In genomic region chr10:70563636-70564035, GRCm38 (mm10) we compare ENCODE assay signal across 9 mouse cellular contexts.
DNase-seq lines count a peak whose midpoint lies in the region; ATAC-seq and TF ChIP-seq lines count a peak whose summit lies in the region.
"Had no signal": no experiment of that assay in that cellular context is flagged by ENCODE, and none has a peak within 500 bp of the region (broad histone marks: within the 10 kb centered on the region; RNA-seq: fewer than 3 reads in every experiment).

No protein-coding gene starts in this region.

- H3K9ac ChIP-seq in forebrain, postnatal 0 days, result no peak overlapping the region
- no peak overlapping the region for H3K9ac ChIP-seq in liver, postnatal 0 days (replicated peaks)

- DNase-seq in spleen, postnatal 10 days (ENCODE audit: low spot score in 2 of 2), result peak; percentile 4 to 25
- no peak for DNase-seq in spleen, postnatal 36 days (ENCODE audit: low spot score in 2 of 2)
- DNase-seq in brain, embryonic 14.5 days (ENCODE audit: low read depth), result peak; percentile 85
- peak; percentile 91 for DNase-seq in forebrain, postnatal 0 days
- peak; percentile 62 to 81 for DNase-seq in kidney, postnatal 25 days
- DNase-seq in liver, postnatal 0 days, result peak; percentile 67
- DNase-seq in right cerebral cortex, postnatal 4 days, result peak; percentile 84

- H3K36me3 ChIP-seq in forebrain, postnatal 0 days (ENCODE audit: insufficient read depth), result peaks cover 32% of the 10 kb centered on the region
- no peaks in the 10 kb centered on the region for H3K36me3 ChIP-seq in liver, postnatal 0 days (replicated peaks; ENCODE audit: insufficient read depth, low read length)

- H3K27ac ChIP-seq in forebrain, postnatal 0 days (ENCODE audit: low read depth, low read length), result no peak overlapping the region
- no peak overlapping the region for H3K27ac ChIP-seq in liver, postnatal 0 days (ENCODE audit: low read depth)

- 15% methylated on average over 3 of the region's 3 CpGs for WGBS in forebrain, postnatal 0 days
- 23% methylated on average over 3 of the region's 3 CpGs for WGBS in liver, postnatal 0 days (ENCODE audit: insufficient replicate concordance)

- TF ChIP-seq CTCF in brain, embryonic 14.5 days (IDR thresholded peaks at IDR 0.05; ENCODE audit: borderline replicate concordance, extremely low read depth, insufficient read depth, insufficient read length), result peak; percentile 82; the same call in 1 of the 2 replicates
- peak; percentile 88 for TF ChIP-seq CTCF in forebrain, postnatal 0 days (IDR thresholded peaks at IDR 0.05; ENCODE audit: low read depth)
- peak; percentile 70 for TF ChIP-seq CTCF in liver, postnatal 0 days (IDR thresholded peaks at IDR 0.05; ENCODE audit: low read depth)

- no peaks in the 10 kb centered on the region for H3K9me3 ChIP-seq in forebrain, postnatal 0 days (ENCODE audit: low read length)
- no peaks in the 10 kb centered on the region for H3K9me3 ChIP-seq in liver, postnatal 0 days (ENCODE audit: low read length)

- no peak for TF ChIP-seq POLR2A in brain, embryonic 14.5 days (IDR thresholded peaks at IDR 0.05; ENCODE audit: borderline replicate concordance, extremely low read depth, insufficient read depth, insufficient read length, poor library complexity, severe bottlenecking)

- ATAC-seq in forebrain, postnatal 0 days, result peak; percentile 48
- ATAC-seq in liver, postnatal 0 days, result no peak
- no peak for ATAC-seq in monocyte, adult 5-6 weeks (replicated peaks; ENCODE audit: insufficient number of reproducible peaks, low FRiP score, low TSS enrichment, poor library complexity, severe bottlenecking)

- no peak overlapping the region for H3K4me3 ChIP-seq in forebrain, postnatal 0 days (ENCODE audit: low read depth, low read length)
- H3K4me3 ChIP-seq in liver, postnatal 0 days (ENCODE audit: low read depth, low read length), result no peak overlapping the region
- H3K4me3 ChIP-seq: myocyte had no signal

- H3K4me2 ChIP-seq in forebrain, postnatal 0 days (ENCODE audit: low read depth), result no peak overlapping the region
- no peak overlapping the region for H3K4me2 ChIP-seq in liver, postnatal 0 days (ENCODE audit: low read depth, low read length)

- no peak for TF ChIP-seq EP300 in liver, postnatal 0 days (IDR thresholded peaks at IDR 0.05; ENCODE audit: low read depth)

- H3K4me1 ChIP-seq in forebrain, postnatal 0 days (ENCODE audit: insufficient read depth), result no peaks in the 10 kb centered on the region
- H3K4me1 ChIP-seq in liver, postnatal 0 days (ENCODE audit: insufficient read depth), result no peaks in the 10 kb centered on the region

- H3K27me3 ChIP-seq in forebrain, postnatal 0 days (ENCODE audit: insufficient read depth, low read length), result no peaks in the 10 kb centered on the region
- no peaks in the 10 kb centered on the region for H3K27me3 ChIP-seq in liver, postnatal 0 days (ENCODE audit: insufficient read depth, low read length)

Comparison
In these comparisons a context has a peak if more than half of its experiments do, and no peak if none do; other contexts are left out.
1. DNase-seq: peak in spleen, postnatal 10 days (2 of 2), brain, embryonic 14.5 days (single experiment), forebrain, postnatal 0 days (single experiment), kidney, postnatal 25 days (2 of 2), liver, postnatal 0 days (single experiment) and right cerebral cortex, postnatal 4 days (single experiment); none in spleen, postnatal 36 days (0 of 2).
2. Peak in every context shown above with its lines, with median percentiles within 50 percentile points of each other: CTCF ChIP-seq.